In the genomic region with DNA sequence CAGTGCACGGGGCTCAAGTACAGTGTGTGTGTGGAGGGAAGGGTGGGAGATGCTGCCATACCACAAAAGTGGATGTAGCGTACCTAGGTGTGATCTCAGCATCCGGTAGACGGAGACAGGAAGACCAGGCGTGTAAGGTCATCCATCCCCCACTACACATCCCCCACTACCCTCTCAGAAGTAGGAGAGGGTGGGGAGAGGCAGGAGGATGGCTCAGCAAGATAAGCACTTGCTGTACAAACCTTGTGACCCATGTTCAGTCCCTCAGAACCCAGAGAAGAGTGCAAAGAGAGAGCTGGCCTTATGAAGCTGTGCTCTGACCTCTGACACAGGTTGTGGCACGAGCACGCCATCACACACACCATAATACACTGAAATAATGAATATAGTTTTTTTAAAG, we compare ENCODE assay signal across 32 mouse cellular contexts. TPM values are rescaled to one million over a fixed set of nuclear protein-coding genes. Genes with fewer than 3 reads are reported as not detected.
DNase-seq lines count a peak whose midpoint lies in the region; ATAC-seq and TF ChIP-seq lines count a peak whose summit lies in the region.
"Had no signal": no experiment of that assay in that cellular context is flagged by ENCODE, and none has a peak within 500 bp of the region (broad histone marks: within the 10 kb centered on the region; RNA-seq: fewer than 3 reads in every experiment).

No protein-coding gene starts in this region.

- no peak for TF ChIP-seq EP300 in heart, postnatal 0 days (IDR thresholded peaks at IDR 0.05; ENCODE audit: low read depth)
- TF ChIP-seq EP300 in liver, embryonic 14.5 days (IDR thresholded peaks at IDR 0.05; ENCODE audit: low read depth) = no peak

- no peaks in the 10 kb centered on the region for H3K9me3 ChIP-seq in heart, embryonic 13.5 days
- no peaks in the 10 kb centered on the region for H3K9me3 ChIP-seq in heart, postnatal 0 days (replicated peaks; ENCODE audit: control insufficient read depth, low read length)
- H3K9me3 ChIP-seq in G1E (replicated peaks) = no peaks in the 10 kb centered on the region
- H3K9me3 ChIP-seq in liver, embryonic 14.5 days (ENCODE audit: control insufficient read depth, low read length) = no peaks in the 10 kb centered on the region
- H3K9me3 ChIP-seq: embryonic facial prominence, embryonic 12.5 days; embryonic facial prominence, embryonic 15.5 days; hindbrain, embryonic 10.5 days; hindbrain, embryonic 13.5 days; intestine, embryonic 15.5 days had no signal

- 75% methylated on average over 7 of the region's 7 CpGs for WGBS in heart, embryonic 13.5 days
- 74% methylated on average over 7 of the region's 7 CpGs for WGBS in heart, postnatal 0 days
- WGBS in liver, embryonic 14.5 days (ENCODE audit: insufficient replicate concordance) = 69% methylated on average over 7 of the region's 7 CpGs

- no peak for ATAC-seq in heart, embryonic 13.5 days (ENCODE audit: extremely low read depth, insufficient number of reproducible peaks, low FRiP score, low TSS enrichment)
- ATAC-seq in heart, postnatal 0 days (ENCODE audit: insufficient read depth, low read depth) = no peak
- ATAC-seq in G1E (ENCODE audit: extremely low read depth, insufficient number of reproducible peaks, low FRiP score, poor library complexity, severe bottlenecking) = peak; percentile 77
- ATAC-seq in liver, embryonic 14.5 days (ENCODE audit: insufficient read depth) = 0 out of 2 replicates have a peak, but pooled peaks have one; percentile 37
- ATAC-seq: forebrain, embryonic 14.5 days; forebrain, postnatal 0 days; hindbrain, embryonic 16.5 days; intestine, embryonic 15.5 days had no signal

- no peak for TF ChIP-seq CTCF in heart, postnatal 0 days (IDR thresholded peaks at IDR 0.05; ENCODE audit: low read depth)
- TF ChIP-seq CTCF in G1E (IDR thresholded peaks at IDR 0.05; ENCODE audit: low read depth, low read length) = no peak
- no peak for TF ChIP-seq CTCF in liver, embryonic 14.5 days (IDR thresholded peaks at IDR 0.05; ENCODE audit: low read depth)

- no peak overlapping the region for H3K4me2 ChIP-seq in heart, embryonic 13.5 days
- no peak overlapping the region for H3K4me2 ChIP-seq in heart, postnatal 0 days (ENCODE audit: low read depth, low read length)
- H3K4me2 ChIP-seq in liver, embryonic 14.5 days (ENCODE audit: low read depth) = no peak overlapping the region
- H3K4me2 ChIP-seq: embryonic facial prominence, embryonic 12.5 days; embryonic facial prominence, embryonic 15.5 days; heart, embryonic 11.5 days; hindbrain, embryonic 13.5 days; intestine, embryonic 15.5 days had no signal

- peaks cover 63% of the 10 kb centered on the region for H3K4me1 ChIP-seq in heart, embryonic 13.5 days
- H3K4me1 ChIP-seq in heart, postnatal 0 days (ENCODE audit: control insufficient read depth, insufficient read depth) = peaks cover 8% of the 10 kb centered on the region; the same call in 1 of the 2 replicates
- peaks cover 31% of the 10 kb centered on the region for H3K4me1 ChIP-seq in G1E (ENCODE audit: insufficient read depth, low read depth, low read length)
- H3K4me1 ChIP-seq in liver, embryonic 14.5 days (replicated peaks; ENCODE audit: control insufficient read depth in 2 of 2, insufficient read depth in 2 of 2, low read length in 1 of 2) = peaks cover 6 to 8% of the 10 kb centered on the region in 2 experiments; a peak in 3 of 4 replicates
- H3K4me1 ChIP-seq: embryonic facial prominence, embryonic 12.5 days; embryonic facial prominence, embryonic 15.5 days; hindbrain, embryonic 13.5 days; intestine, embryonic 15.5 days had no signal

- peaks cover 76% of the 10 kb centered on the region for H3K36me3 ChIP-seq in heart, embryonic 13.5 days
- peaks cover 28% of the 10 kb centered on the region for H3K36me3 ChIP-seq in heart, postnatal 0 days (replicated peaks; ENCODE audit: control insufficient read depth, insufficient read depth, low read length)
- peaks cover 90% of the 10 kb centered on the region for H3K36me3 ChIP-seq in G1E (replicated peaks)
- H3K36me3 ChIP-seq in liver, embryonic 14.5 days (replicated peaks; ENCODE audit: control insufficient read depth, insufficient read depth, low read depth) = peaks cover 6% of the 10 kb centered on the region

- H3K4me3 ChIP-seq in heart, embryonic 13.5 days = no peak overlapping the region
- H3K4me3 ChIP-seq in heart, postnatal 0 days (ENCODE audit: low read depth, low read length) = no peak overlapping the region
- no peak overlapping the region for H3K4me3 ChIP-seq in G1E (ENCODE audit: low read depth, low read length)
- no peak overlapping the region for H3K4me3 ChIP-seq in liver, embryonic 14.5 days (ENCODE audit: insufficient read depth in 1 of 2, low read depth in 2 of 2, low read length in 2 of 2)
- H3K4me3 ChIP-seq: embryonic facial prominence, embryonic 12.5 days; embryonic facial prominence, embryonic 15.5 days; heart, adult 2 months; hindbrain, embryonic 10.5 days; hindbrain, embryonic 13.5 days; intestine, embryonic 15.5 days had no signal

- H3K27me3 ChIP-seq in heart, embryonic 13.5 days (replicated peaks) = no peaks in the 10 kb centered on the region
- H3K27me3 ChIP-seq in heart, postnatal 0 days (ENCODE audit: control insufficient read depth, insufficient read depth, low read length) = no peaks in the 10 kb centered on the region
- no peaks in the 10 kb centered on the region for H3K27me3 ChIP-seq in G1E (ENCODE audit: insufficient read depth, low read length)
- H3K27me3 ChIP-seq in liver, embryonic 14.5 days (ENCODE audit: control insufficient read depth, insufficient read depth, low read length) = no peaks in the 10 kb centered on the region
- H3K27me3 ChIP-seq: CH12.LX; embryonic facial prominence, embryonic 12.5 days; embryonic facial prominence, embryonic 15.5 days; hindbrain, embryonic 13.5 days; intestine, embryonic 15.5 days had no signal

- peak overlapping the region; percentile 19; the same call in 1 of the 2 replicates for H3K9ac ChIP-seq in heart, embryonic 13.5 days
- no peak overlapping the region for H3K9ac ChIP-seq in heart, postnatal 0 days (replicated peaks; ENCODE audit: low read depth, low read length)
- no peak overlapping the region for H3K9ac ChIP-seq in liver, embryonic 14.5 days (replicated peaks)
- H3K9ac ChIP-seq: embryonic facial prominence, embryonic 12.5 days; embryonic facial prominence, embryonic 15.5 days; forebrain, postnatal 0 days; hindbrain, embryonic 13.5 days; intestine, embryonic 15.5 days had no signal

- peak overlapping the region; percentile 92 for H3K27ac ChIP-seq in heart, embryonic 13.5 days (replicated peaks)
- 0 out of 2 replicates have a peak overlapping the region, but pooled peaks have one; percentile 86 for H3K27ac ChIP-seq in heart, postnatal 0 days (ENCODE audit: low read depth)
- H3K27ac ChIP-seq in liver, embryonic 14.5 days = no peak overlapping the region
- H3K27ac ChIP-seq: embryonic facial prominence, embryonic 12.5 days; embryonic facial prominence, embryonic 15.5 days; heart, adult 2 months; hindbrain, embryonic 10.5 days; hindbrain, embryonic 13.5 days; intestine, embryonic 15.5 days had no signal

- no peak for DNase-seq in heart, postnatal 10 days
- no peak for DNase-seq in heart, postnatal 0 days (ENCODE audit: low spot score)
- no peak for DNase-seq in heart, postnatal 25 days (ENCODE audit: low spot score)
- DNase-seq in G1E (ENCODE audit: low spot score) = peak; percentile 17
- no peak for DNase-seq in liver, embryonic 14.5 days (ENCODE audit: low read depth in 3 of 3, low spot score in 3 of 3)
- no peak for DNase-seq in layer of hippocampus, adult 8-10 months (ENCODE audit: low spot score in 2 of 2)
- DNase-seq: adrenal gland, adult 2 months; adrenal gland, postnatal 14 days; B cell, adult 2 months; cerebellum, adult 11 months; cerebellum, adult 2 months; cerebellum, adult 9-11 months; cerebellum, postnatal 25 days; forebrain, postnatal 0 days; gastrocnemius, postnatal 25 days; heart, adult 2 months; heart, postnatal 36 days had no signal

- intact Hi-C loops in heart, postnatal 10 days (cut with DNase I) = no loop called here
- intact Hi-C loops in heart, postnatal 25 days (cut with DNase I) = no loop called here

RNA-seq across cellular contexts. Expression of a gene that starts 13.2 kb away (rescaled TPM):
- 0.75 and 1.2 TPM in 2 replicates for polyA plus RNA-seq in heart, embryonic 13.5 days (2015; fragmentation: Nextera tagmentation; extraction: Ambion mirVana)
- 1 to 10 TPM in 1 of 2 experiments, not detected in 1; 1.1 TPM for total RNA-seq in heart, postnatal 10 days (2021)
- not detected in 2 replicates for total RNA-seq in heart, postnatal 0 days (2014; rRNA removed; ENCODE audit: low replicate concordance)
- polyA plus RNA-seq in heart, postnatal 0 days (2015; fragmentation: Nextera tagmentation; extraction: Ambion mirVana) = 2.1 and 2.8 TPM in 2 replicates
- total RNA-seq in heart, postnatal 25 days (2021) = under 1 TPM in 1 of 2 experiments, not detected in 1; 0.75 TPM
- total RNA-seq in G1E (2014; fragmentation: Nextera tagmentation) (not detected in 2 replicates), G1E (2017) (not detected in 2 replicates)
- polyA plus RNA-seq in G1E (2012) = not detected in 2 replicates
- 0.08 TPM in 1 of 2 replicates, not detected in the other for polyA plus RNA-seq in liver, embryonic 14.5 days (2012; rRNA removed)
- not detected in 2 replicates for polyA plus RNA-seq in liver, embryonic 14.5 days (2014; fragmentation: Nextera tagmentation; extraction: Ambion mirVana)
- total RNA-seq in layer of hippocampus, adult 8-10 months (2022) = 1 to 10 TPM in 2 of 4 experiments, under 1 TPM in 1, not detected in 1; 0.95 to 1.2 (median 1.1) TPM
- total RNA-seq: adrenal gland, adult 2 months; adrenal gland, postnatal 4 days; CH12.LX; common myeloid progenitor, adult 5-6 weeks; gastrocnemius, postnatal 25 days; granulocyte monocyte progenitor cell, adult 5-6 weeks; heart, adult 2 months; MEL had no signal
- polyA plus RNA-seq: embryonic facial prominence, embryonic 12.5 days; forebrain, embryonic 11.5 days; heart, embryonic 11.5 days; hindbrain, embryonic 10.5 days; intestine, embryonic 15.5 days had no signal

RNA-seq across cellular contexts. Expression of a gene that starts 13.2 kb away (rescaled TPM):
- 961 and 1,090 TPM in 2 replicates for polyA plus RNA-seq in heart, embryonic 13.5 days (2015; fragmentation: Nextera tagmentation; extraction: Ambion mirVana)
- 1,000 to 10,000 TPM; 7,205 to 8,003 TPM for total RNA-seq in heart, postnatal 10 days (2021)
- total RNA-seq in heart, postnatal 0 days (2014; rRNA removed; ENCODE audit: low replicate concordance) = 2,071 and 3,924 TPM in 2 replicates
- 10,729 and 11,746 TPM in 2 replicates for polyA plus RNA-seq in heart, postnatal 0 days (2015; fragmentation: Nextera tagmentation; extraction: Ambion mirVana)
- 1,000 to 10,000 TPM; 5,192 to 5,215 TPM for total RNA-seq in heart, postnatal 25 days (2021)
- total RNA-seq in G1E (2014; fragmentation: Nextera tagmentation) (not detected in 2 replicates), G1E (2017) (not detected in 2 replicates)
- not detected in 2 replicates for polyA plus RNA-seq in G1E (2012)
- polyA plus RNA-seq in liver, embryonic 14.5 days (2012; rRNA removed) = 0.15 and 0.61 TPM in 2 replicates
- 0.22 and 0.29 TPM in 2 replicates for polyA plus RNA-seq in liver, embryonic 14.5 days (2014; fragmentation: Nextera tagmentation; extraction: Ambion mirVana)
- 100 to 1,000 TPM in 1 of 4 experiments, 10 to 100 TPM in 3; 87.7 to 102 (median 95.3) TPM for total RNA-seq in layer of hippocampus, adult 8-10 months (2022)
- total RNA-seq: CH12.LX; common myeloid progenitor, adult 5-6 weeks; granulocyte monocyte progenitor cell, adult 5-6 weeks; MEL had no signal

RNA-seq across cellular contexts. Expression of a gene that starts 38.1 kb away (rescaled TPM):
- polyA plus RNA-seq in heart, embryonic 13.5 days (2015; fragmentation: Nextera tagmentation; extraction: Ambion mirVana) = 48.1 and 50.7 TPM in 2 replicates
- 10 to 100 TPM; 24.6 to 25.4 TPM for total RNA-seq in heart, postnatal 10 days (2021)
- 19.6 and 20.0 TPM in 2 replicates for total RNA-seq in heart, postnatal 0 days (2014; rRNA removed; ENCODE audit: low replicate concordance)
- polyA plus RNA-seq in heart, postnatal 0 days (2015; fragmentation: Nextera tagmentation; extraction: Ambion mirVana) = 39.6 and 46.8 TPM in 2 replicates
- 10 to 100 TPM; 26.2 to 28.9 TPM for total RNA-seq in heart, postnatal 25 days (2021)
- total RNA-seq in G1E (2014; fragmentation: Nextera tagmentation) (16.7 and 25.6 TPM in 2 replicates), G1E (2017) (52.6 and 69.1 TPM in 2 replicates)
- 13.6 and 33.9 TPM in 2 replicates for polyA plus RNA-seq in G1E (2012)
- polyA plus RNA-seq in liver, embryonic 14.5 days (2012; rRNA removed) = 10.8 and 17.1 TPM in 2 replicates
- polyA plus RNA-seq in liver, embryonic 14.5 days (2014; fragmentation: Nextera tagmentation; extraction: Ambion mirVana) = 44.9 and 49.7 TPM in 2 replicates
- total RNA-seq in layer of hippocampus, adult 8-10 months (2022) = 10 to 100 TPM; 51.1 to 63.2 (median 59.1) TPM

RNA-seq across cellular contexts. Expression of a gene that starts 38.3 kb away (rescaled TPM):
- polyA plus RNA-seq in heart, embryonic 13.5 days (2015; fragmentation: Nextera tagmentation; extraction: Ambion mirVana) = 82.6 and 84.8 TPM in 2 replicates
- total RNA-seq in heart, postnatal 10 days (2021) = 10 to 100 TPM; 26.1 to 29.9 TPM
- 36.8 and 39.2 TPM in 2 replicates for total RNA-seq in heart, postnatal 0 days (2014; rRNA removed; ENCODE audit: low replicate concordance)
- 41.2 and 41.4 TPM in 2 replicates for polyA plus RNA-seq in heart, postnatal 0 days (2015; fragmentation: Nextera tagmentation; extraction: Ambion mirVana)
- 10 to 100 TPM; 14.8 to 15.0 TPM for total RNA-seq in heart, postnatal 25 days (2021)
- total RNA-seq in G1E (2014; fragmentation: Nextera tagmentation) = 36.5 and 41.5 TPM in 2 replicates
- total RNA-seq in G1E (2017) = 91.2 and 91.4 TPM in 2 replicates
- polyA plus RNA-seq in G1E (2012) = 65.4 and 73.2 TPM in 2 replicates
- polyA plus RNA-seq in liver, embryonic 14.5 days (2012; rRNA removed) = 39.8 and 50.3 TPM in 2 replicates
- 74.6 and 77.2 TPM in 2 replicates for polyA plus RNA-seq in liver, embryonic 14.5 days (2014; fragmentation: Nextera tagmentation; extraction: Ambion mirVana)
- 10 to 100 TPM; 29.4 to 32.3 (median 30.6) TPM for total RNA-seq in layer of hippocampus, adult 8-10 months (2022)

RNA-seq across cellular contexts. Expression of a gene that starts 42.6 kb away (rescaled TPM):
- 10.9 and 11.3 TPM in 2 replicates for polyA plus RNA-seq in heart, embryonic 13.5 days (2015; fragmentation: Nextera tagmentation; extraction: Ambion mirVana)
- total RNA-seq in heart, postnatal 10 days (2021) = 1 to 10 TPM; 3.0 to 3.1 TPM
- total RNA-seq in heart, postnatal 0 days (2014; rRNA removed; ENCODE audit: low replicate concordance) = 1.3 and 1.9 TPM in 2 replicates
- 1.3 TPM in 2 replicates for polyA plus RNA-seq in heart, postnatal 0 days (2015; fragmentation: Nextera tagmentation; extraction: Ambion mirVana)
- 1 to 10 TPM; 2.2 to 3.0 TPM for total RNA-seq in heart, postnatal 25 days (2021)
- total RNA-seq in G1E (2014; fragmentation: Nextera tagmentation) = not detected in 2 replicates
- total RNA-seq in G1E (2017) = not detected in 2 replicates
- not detected in 2 replicates for polyA plus RNA-seq in G1E (2012)
- 0.45 and 0.48 TPM in 2 replicates for polyA plus RNA-seq in liver, embryonic 14.5 days (2012; rRNA removed)
- 0.23 and 0.30 TPM in 2 replicates for polyA plus RNA-seq in liver, embryonic 14.5 days (2014; fragmentation: Nextera tagmentation; extraction: Ambion mirVana)
- total RNA-seq in layer of hippocampus, adult 8-10 months (2022) = 10 to 100 TPM in 2 of 4 experiments, 1 to 10 TPM in 2; 8.1 to 12.4 (median 10.2) TPM
- total RNA-seq: common myeloid progenitor, adult 5-6 weeks; granulocyte monocyte progenitor cell, adult 5-6 weeks; MEL had no signal

Comparison
In these comparisons a context has a peak if more than half of its experiments do, and no peak if none do; other contexts are left out.
1. ATAC-seq: peak in G1E (single experiment) and liver, embryonic 14.5 days (single experiment); none in heart, embryonic 13.5 days (single experiment) and heart, postnatal 0 days (single experiment).
2. RNA of a gene that starts 13.2 kb away (total RNA-seq): 7,205 to 8,003 TPM in heart, postnatal 10 days, 5,192 to 5,215 TPM in heart, postnatal 25 days, 2,071 to 3,924 TPM in heart, postnatal 0 days and 87.7 to 102 TPM in layer of hippocampus, adult 8-10 months; not detected in G1E; every median in the first group is over 10 times any median in the second.